Mouse (Mus musculus): ENCODE data around the gene Kcnab1. TPM values are rescaled to one million over a fixed set of nuclear protein-coding genes. Genes with fewer than 3 reads are reported as not detected.

Kcnab1 gene
- total RNA-seq, 2 experiments from 2014 or later: not detected

DNA sequence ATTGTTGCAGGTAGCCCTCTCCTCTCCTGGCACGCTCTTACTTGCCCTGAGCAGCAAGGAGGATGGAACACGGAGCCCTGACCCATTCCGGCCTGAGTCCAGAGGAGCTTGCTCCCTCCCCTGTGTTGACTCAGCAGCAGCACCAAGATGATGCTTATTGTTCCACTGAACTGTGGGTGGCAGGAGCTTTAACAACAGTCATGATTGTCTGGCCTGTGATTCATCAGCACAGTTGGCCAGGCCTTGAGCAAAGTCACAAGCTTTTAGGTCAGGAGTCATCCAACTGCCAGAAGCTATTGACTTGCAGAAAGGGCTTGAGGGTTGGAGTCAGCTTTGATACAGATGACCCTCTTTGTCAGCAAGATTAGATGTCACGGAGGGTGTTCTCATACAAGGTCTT, 187.8 kb downstream of the Kcnab1 start:
- no peak for ATAC-seq (replicated peaks; ENCODE audit: low FRiP score, low TSS enrichment, poor library complexity, severe bottlenecking)

DNA sequence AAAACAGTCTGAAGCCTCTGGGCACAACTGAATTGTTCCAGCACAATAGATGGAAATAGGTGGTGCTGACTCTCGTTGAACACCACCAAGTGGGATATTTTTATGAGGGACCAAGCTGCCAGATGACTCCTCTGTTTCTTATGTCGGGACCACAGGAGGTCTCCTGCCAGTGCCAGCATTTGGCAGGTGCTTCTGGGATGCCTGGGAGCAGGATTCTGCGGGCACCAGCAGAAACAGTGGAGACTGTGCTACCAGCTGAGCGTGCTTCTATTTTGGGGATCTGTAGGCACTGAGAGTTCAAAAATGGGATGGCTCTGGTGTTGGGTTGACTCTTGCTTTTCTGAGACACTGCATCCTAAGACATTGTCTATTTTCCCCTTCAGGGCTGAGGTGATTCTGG, 190.0 kb downstream of the Kcnab1 start:
- ATAC-seq (replicated peaks; ENCODE audit: low FRiP score, low TSS enrichment, poor library complexity, severe bottlenecking): no peak

DNA sequence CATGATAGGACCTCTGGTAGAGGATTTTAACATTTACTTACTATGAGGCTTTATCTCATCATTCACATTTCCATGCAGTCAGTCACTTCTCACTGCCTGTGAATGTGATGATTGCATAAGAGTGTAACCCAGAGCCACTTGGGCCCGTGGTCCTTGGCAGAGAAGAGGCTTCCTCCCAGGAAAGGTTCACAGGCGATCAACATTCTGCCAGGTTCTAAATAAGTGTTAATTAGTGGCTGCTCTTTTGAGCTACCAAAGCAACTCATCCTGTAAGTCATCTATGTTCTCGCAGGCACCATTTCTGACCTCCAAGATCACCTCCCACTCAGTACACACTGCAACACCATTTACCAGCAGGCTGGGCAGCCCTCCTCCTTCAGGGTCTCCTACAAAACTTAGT, 192.3 kb downstream of the Kcnab1 start:
- no peak for ATAC-seq (replicated peaks; ENCODE audit: low FRiP score, low TSS enrichment, poor library complexity, severe bottlenecking)

DNA sequence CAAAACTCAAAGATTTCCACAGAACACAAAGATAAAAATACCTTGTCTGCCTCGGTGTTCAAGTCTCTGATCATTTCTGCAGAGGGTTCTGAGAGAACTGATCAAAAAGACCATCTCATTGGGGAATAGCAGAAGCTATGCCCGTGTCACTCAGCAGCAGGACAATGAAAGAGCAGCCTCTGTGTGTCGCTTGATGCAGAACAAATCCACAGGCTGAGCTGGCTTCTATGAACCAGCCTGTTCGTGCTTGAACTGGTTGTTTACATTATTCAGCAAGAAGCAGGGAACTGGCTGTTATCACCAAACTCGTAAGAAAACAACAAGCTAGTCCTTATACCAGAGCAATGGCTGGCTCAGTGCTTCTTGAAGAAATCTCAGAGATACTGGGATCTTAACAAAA, 193.4 kb downstream of the Kcnab1 start:
- no peak for ATAC-seq (replicated peaks; ENCODE audit: low FRiP score, low TSS enrichment, poor library complexity, severe bottlenecking)

DNA sequence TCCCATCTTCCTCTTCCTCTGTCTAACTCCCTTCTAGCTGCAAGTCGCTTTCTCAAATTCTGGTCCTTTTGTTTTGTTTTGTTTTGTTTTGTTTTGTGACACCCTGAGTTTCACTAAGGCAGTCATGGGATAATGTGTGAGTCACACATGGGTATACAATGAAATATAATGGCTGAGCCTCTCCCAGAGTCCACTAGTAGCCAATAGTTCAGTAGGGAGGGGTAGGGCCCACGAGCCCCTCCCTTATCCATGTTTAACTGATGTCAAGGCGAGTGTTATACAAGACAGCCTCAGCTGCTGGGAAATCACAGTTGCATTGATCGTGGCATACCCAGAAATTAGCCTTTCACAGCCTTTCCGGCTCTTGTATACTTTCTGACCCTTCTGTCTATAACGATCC, 206.7 kb downstream of the Kcnab1 start:
- ATAC-seq (replicated peaks; ENCODE audit: low FRiP score, low TSS enrichment, poor library complexity, severe bottlenecking): no peak

DNA sequence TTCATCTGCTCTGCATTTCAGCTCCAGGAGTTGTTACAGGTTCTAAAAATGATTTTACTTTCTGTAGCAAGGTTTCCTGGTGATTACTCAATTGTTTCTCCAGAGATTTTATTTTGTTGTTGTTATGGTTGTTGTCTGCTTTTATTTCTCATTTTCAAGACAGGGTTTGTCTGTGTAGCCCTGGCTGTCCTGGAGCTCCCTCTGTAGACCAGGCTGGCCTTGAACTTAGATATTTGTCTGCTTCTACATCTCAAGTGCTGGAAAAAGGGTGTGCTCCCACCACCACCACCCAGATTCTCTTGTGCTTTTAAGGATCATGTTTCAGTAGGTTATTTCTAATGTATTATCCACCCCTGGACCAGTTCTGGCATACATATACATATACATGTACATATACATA, 207.6 kb downstream of the Kcnab1 start:
- no peak for ATAC-seq (replicated peaks; ENCODE audit: low FRiP score, low TSS enrichment, poor library complexity, severe bottlenecking)

DNA sequence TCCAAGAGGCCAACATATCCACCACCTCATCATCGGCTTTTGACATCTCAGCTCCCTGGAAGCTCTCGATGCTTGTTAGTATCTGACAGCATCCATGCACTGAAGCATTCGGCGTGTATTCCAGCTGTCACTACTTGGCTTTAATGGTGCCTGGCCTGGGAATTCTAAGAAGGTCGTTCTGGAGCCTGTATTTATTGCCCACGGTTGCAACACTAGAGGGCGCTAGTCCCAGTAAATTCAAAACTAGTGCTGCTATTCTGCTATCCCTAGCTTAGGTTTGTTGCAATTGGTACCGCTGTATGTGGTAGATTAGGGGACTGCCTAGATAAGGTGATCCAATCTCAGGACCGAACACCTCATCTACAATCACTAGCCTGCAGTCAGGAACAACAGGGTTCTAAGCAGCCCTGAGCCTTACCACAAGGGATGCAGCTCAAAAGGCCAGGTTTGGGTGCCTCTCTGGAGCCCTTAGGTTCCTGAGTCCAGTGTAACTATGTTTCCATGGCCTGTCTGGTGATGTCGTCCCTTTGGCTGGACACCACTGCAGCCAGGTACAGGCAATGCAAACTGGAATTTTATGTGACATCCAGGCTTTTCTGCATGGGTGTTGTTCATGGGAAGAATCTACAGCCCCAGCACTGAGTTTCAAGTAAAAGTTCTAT, 208.8 kb downstream of the Kcnab1 start:
- ATAC-seq (replicated peaks; ENCODE audit: low FRiP score, low TSS enrichment, poor library complexity, severe bottlenecking): peak; percentile 84

DNA sequence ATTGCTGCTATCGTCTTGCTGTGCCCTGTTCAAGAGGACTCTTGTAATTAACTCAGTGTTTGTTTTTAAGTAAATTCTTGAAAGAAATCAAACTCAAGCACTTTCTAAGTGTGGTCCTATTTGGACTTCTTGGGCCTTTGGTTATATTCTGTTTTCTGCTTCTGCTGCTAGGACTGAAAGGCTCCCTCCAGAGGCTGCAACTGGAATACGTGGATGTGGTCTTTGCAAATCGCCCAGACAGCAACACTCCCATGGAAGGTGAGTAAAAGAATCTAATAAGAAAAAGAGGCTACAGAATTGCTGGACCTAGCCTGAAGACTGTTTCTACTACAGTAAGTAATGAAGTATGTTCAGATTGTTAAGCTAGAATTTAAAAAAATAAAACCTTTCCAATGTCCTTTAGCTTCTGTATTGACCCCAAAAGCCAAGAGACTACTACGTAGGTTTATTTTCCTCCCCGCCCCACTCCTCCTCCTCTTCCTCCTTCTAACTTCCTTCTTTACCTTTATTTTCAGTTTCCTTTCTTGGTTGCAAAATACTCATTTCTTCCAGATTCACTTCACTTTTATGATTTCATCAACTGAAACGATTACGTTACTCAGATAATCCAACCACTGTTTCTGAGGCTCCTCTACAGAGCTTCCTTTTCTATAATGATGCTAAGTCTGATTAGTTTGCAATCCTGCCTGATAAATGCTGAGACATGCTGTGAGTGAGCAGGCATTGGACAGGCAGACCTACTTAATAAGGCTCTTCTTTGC, 210.2 kb downstream of the Kcnab1 start:
- ATAC-seq (replicated peaks; ENCODE audit: low FRiP score, low TSS enrichment, poor library complexity, severe bottlenecking): peak; percentile 68; the same call in 1 of the 2 replicates

DNA sequence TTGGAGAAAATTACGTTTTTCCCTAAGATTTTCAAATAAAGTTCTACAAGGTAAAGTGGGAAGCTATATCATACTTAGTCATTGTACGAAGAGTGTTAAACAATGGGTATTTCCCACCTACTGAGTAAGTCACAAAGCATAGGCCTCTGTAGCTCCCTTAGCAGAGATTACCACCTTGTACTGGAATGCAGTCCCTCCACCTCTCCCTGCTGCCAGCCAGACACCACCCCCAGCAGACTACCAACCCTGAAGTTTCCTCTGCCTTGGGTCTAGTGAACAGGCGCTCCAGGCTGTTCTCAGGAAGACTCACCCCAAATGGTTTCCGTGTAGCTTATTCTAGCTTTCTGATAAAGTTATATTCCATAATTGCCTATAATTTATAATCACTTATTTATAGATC, 211.8 kb downstream of the Kcnab1 start:
- no peak for ATAC-seq (replicated peaks; ENCODE audit: low FRiP score, low TSS enrichment, poor library complexity, severe bottlenecking)

DNA sequence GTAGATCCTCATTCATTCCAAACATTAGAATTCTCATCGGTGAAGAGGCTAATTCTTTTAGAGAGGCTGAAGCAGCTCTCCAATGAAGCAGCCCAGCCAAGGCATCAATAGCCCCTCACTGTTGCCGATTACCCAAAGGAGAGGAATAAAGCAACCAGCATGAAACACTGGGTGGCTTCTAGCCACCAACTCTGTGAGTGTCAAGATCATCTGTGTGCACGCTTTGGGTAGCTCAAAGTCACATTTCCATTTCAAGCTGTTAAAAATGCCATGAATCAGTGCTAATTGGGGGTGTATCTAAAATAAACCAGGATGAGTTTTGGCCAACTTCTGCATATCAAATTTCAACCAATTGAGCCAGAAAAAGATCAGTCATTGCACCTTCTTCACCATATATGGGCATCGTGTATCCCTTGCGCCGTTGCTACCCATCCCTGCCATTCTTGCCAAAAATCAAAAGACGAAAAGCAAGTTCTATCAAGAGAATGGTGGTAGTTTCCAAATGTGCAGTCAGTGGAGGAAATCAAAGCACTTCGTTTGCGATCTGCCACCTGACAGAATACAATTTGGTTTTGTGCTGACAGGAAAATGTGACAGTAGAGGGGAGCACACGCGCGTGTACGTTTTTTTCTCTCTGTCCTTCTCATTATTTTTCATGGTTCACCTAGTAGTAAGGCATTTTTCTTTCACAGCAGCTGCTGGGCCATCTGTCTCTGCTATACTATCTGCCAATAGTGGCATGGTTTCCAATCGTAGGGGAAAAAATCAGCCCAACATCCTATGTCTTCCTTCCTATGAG, 213.0 kb downstream of the Kcnab1 start:
- ATAC-seq (replicated peaks; ENCODE audit: low FRiP score, low TSS enrichment, poor library complexity, severe bottlenecking): no peak

DNA sequence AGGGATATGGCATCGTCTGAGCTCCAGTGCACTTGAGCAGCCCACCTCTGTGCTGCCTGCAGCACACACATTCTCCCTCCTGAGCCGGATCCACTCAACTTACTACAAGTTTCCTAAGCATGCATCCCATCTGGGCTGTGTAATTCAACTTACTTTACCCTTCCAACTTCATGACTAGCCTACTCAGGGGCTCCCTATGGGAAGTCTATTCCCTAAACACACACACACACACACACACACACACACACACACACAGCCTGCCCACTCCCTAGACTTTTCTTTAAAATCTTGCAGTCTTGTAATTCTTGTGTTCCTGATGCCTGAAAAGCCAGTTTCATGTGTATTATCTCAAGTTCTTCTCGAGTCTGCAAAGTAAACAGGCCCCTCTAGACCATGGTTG, 216.1 kb downstream of the Kcnab1 start:
- no peak for ATAC-seq (replicated peaks; ENCODE audit: low FRiP score, low TSS enrichment, poor library complexity, severe bottlenecking)

DNA sequence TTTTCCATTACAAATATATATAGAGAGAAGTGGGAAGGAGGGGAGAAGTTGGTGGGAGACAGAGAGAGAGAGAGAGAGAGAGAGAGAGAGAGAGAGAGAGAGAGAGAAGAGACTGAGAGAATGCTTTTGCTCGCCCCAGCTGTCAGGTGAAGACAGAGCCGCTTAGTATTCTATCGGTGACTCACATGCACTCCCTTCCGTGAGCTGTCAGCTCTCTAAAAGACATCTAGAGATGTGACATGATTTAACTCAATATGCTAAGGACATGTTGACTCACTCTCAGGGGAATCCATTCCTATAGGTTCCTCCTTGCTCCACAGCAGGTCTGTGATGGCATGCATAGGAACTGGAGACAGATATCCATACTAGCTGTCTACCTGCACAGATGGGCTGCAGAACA, 219.6 kb downstream of the Kcnab1 start:
- no peak for ATAC-seq (replicated peaks; ENCODE audit: low FRiP score, low TSS enrichment, poor library complexity, severe bottlenecking)

DNA sequence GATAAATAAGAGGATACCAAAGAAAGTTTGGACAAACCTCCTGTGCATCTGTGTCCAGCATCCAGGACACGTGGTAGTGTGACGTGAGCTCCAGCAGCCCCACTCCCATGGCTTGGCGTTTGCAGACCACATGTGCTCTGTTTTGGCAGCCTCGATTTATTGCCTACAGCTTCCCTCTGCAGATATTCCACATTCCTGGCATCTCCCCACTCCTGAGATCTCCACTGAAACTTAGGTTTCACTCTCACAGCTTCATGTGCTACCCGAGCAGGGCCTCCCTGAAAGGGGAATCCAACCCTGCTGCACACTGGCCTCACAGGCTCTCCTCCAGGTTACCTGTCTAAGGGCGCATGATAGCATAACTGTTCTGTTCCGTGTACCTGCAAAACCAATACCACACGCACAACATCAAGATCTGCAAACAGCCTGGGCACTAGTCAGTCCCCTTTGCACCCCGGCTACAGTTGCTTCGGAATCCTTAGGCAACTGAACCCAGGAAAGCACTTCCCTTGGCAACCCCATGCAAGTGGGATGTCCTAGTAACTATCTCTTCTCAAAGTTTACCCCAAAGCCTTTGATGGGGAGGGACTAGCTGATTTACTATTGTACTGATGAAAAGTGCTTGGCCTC, 228.8 kb downstream of the Kcnab1 start:
- no peak for ATAC-seq (replicated peaks; ENCODE audit: low FRiP score, low TSS enrichment, poor library complexity, severe bottlenecking)

DNA sequence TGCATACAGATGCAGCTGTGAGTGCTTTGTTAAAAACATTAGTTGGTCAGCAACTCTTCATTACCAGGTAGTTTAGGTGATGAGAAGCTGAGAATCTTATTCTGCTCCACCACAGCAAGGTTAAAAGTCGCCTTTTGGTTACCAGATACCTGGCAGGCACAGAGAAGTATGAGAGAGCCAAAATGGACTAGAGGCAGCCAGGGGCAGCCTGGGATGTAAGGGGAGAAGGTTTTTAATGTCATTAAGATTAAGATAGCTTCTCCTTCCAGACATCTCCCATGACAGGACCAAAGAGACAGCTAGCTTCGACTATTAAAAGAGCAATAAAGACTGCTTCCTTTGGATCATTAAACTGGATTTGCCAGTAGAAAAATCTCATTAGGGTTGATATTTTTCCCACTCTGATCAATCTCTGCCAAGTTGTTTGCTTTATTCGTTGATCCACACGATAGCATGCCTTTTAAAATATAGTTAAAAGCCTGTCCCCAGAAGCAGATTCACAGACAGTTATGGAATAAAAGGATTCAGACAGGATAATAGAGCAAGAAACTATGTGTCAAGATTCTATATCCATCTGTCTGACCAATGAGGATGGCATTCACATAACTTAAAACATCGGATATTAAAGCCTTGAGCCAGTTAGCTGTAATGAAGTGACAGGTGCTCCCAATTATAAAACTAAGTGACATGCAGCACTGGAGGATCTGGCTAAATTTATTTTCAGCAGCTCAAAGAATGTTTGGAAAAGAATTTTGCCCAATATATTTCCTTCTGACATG, 231.2 kb downstream of the Kcnab1 start:
- ATAC-seq (replicated peaks; ENCODE audit: low FRiP score, low TSS enrichment, poor library complexity, severe bottlenecking): no peak

DNA sequence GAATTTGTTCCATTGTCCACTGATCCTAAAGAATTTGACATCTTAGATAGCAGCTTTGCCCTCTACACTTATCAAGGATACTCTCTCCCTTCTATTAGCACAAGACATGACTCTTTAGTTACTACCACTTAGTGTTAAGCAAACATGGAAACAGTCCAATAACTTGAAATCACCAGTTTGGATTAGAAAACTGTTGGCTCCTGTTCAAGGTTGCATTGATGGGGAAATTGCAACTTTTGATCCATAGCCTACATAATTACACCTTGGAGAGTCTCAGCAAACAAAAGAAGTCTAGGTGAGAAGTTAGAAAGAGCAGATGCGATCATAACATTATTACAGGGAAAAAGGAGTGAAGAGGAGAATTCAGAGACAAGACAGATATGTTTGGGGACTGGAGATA, 237.0 kb downstream of the Kcnab1 start:
- ATAC-seq (replicated peaks; ENCODE audit: low FRiP score, low TSS enrichment, poor library complexity, severe bottlenecking): no peak

DNA sequence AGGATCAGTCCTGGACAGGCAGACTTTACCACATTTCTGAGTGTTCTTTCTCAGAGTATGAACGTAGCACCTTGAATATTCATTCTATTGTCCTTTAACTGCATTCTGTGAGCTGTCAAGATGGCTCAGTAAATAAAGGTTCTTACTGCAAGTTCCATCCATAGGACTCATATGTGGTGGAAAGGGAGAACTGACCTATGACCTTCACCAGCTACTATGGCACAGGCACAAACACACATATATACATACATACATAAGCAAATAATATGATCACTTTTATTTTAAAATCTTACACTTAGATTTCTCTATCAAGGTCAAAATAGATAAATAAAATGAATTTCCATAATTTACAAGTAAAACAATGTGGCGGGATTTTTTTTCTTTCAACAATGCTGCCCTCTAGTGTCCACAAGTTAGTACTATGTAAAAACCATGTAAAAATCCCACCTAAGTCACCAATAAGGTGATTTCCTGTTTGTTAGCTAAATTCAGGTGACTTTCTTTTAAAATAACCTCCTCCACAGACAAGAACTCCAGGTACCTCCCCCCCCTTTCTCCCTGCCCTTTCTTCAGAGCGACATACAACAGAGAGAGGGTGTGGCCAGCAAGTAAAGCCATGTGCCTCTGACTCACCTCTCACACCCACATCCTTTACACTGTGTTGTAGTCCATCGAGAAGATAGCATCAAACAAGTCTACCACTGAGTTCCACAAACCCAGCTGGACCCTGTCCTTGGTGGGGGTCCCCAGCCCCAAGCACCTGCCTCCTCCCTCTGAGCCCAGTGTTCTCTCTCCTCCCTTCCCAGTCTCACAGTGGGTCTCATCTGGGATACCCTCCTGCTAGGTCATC, 243.3 kb downstream of the Kcnab1 start:
- no peak for ATAC-seq (replicated peaks; ENCODE audit: low FRiP score, low TSS enrichment, poor library complexity, severe bottlenecking)

DNA sequence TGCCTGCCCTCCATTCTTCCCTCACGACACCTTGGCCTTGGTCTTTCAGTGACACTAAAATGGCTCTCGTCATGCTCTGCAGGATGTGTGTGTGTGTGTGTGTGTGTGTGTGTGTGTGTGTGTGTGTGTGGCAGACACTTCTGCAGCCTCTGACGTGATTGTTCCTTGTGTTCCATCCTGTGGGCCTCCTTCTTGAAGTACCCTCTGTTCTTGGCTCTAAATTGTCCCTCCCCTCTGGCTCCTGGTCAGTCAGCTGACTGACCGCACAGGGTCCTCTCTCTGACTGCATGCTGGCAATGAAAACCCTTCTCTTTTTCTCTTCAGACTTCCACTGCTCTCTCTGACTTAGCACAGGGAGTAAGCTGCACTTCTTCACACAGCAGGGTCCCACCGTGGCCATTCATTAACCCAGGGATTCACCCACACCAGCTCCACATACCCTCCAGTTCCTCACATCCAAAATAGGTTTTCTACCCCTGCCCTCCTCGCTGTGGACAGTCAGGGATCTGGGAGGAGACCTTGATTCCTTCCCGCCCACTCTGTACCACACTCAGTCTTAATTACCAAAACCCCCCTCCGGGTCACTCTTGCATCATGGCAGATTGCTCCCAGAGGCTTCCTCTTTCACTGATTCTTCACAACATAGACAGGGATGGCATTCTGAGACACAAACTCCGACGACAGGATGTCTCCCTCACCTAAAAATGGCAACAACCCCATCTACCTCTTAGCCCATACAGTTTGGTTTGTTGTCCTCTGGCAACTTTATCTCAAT, 244.3 kb downstream of the Kcnab1 start:
- ATAC-seq (replicated peaks; ENCODE audit: low FRiP score, low TSS enrichment, poor library complexity, severe bottlenecking): no peak

DNA sequence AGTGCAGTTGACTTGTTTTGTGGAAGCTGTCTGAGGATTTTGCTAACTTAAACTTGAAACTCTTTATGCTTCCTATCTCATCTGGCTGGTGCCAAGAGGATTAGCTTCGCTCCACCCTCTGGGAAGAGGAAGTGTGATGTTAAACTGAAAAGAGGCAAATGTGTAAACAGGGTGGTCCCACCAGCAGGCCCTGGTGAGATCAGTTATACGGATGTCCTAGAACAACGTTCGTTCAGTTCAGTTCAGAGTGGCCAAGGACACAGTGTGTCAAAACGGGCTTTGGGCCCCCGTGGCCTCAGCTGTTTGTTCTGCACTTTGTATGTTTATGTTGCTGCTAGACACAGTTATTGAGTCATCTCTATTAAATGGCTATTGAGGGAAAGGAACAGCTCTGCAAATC, 246.3 kb downstream of the Kcnab1 start:
- ATAC-seq (replicated peaks; ENCODE audit: low FRiP score, low TSS enrichment, poor library complexity, severe bottlenecking): no peak

All from megakaryocyte-erythroid progenitor cell, adult 5-6 weeks (primary cell).